26 mouse cellular contexts compared by ENCODE assay signal in genomic region chr17:66211561-66211960, GRCm38 (mm10).
"Had no signal": no experiment of that assay in that cellular context is flagged by ENCODE, and none has a peak within 500 bp of the region (broad histone marks: within the 10 kb centered on the region; RNA-seq: fewer than 3 reads in every experiment).

No protein-coding gene starts in this region.

- H3K27me3 ChIP-seq: heart, embryonic 13.5 days; heart, embryonic 15.5 days; hindbrain, embryonic 13.5 days; hindbrain, embryonic 15.5 days; kidney, embryonic 15.5 days; limb, embryonic 13.5 days; limb, embryonic 15.5 days; liver, embryonic 12.5 days had no signal

- H3K9me3 ChIP-seq: heart, embryonic 10.5 days; heart, embryonic 15.5 days; hindbrain, embryonic 13.5 days; hindbrain, embryonic 15.5 days; kidney, embryonic 15.5 days; limb, embryonic 13.5 days; limb, embryonic 15.5 days; liver, embryonic 12.5 days had no signal

- H3K4me2 ChIP-seq: heart, embryonic 13.5 days; heart, embryonic 15.5 days; hindbrain, embryonic 13.5 days; hindbrain, embryonic 15.5 days; kidney, embryonic 15.5 days; limb, embryonic 13.5 days; limb, embryonic 15.5 days; liver, embryonic 12.5 days had no signal

- H3K4me1 ChIP-seq: heart, embryonic 10.5 days; heart, embryonic 13.5 days; heart, embryonic 15.5 days; hindbrain, embryonic 13.5 days; hindbrain, embryonic 15.5 days; kidney, embryonic 15.5 days; limb, embryonic 13.5 days; limb, embryonic 15.5 days had no signal

- H3K9ac ChIP-seq: forebrain, postnatal 0 days; heart, embryonic 13.5 days; heart, embryonic 15.5 days; hindbrain, embryonic 13.5 days; hindbrain, embryonic 15.5 days; kidney, embryonic 15.5 days; limb, embryonic 13.5 days; limb, embryonic 15.5 days; liver, embryonic 12.5 days had no signal

- H3K36me3 ChIP-seq: heart, embryonic 10.5 days; heart, embryonic 13.5 days; heart, embryonic 15.5 days; hindbrain, embryonic 13.5 days; hindbrain, embryonic 15.5 days; kidney, embryonic 15.5 days; limb, embryonic 13.5 days; limb, embryonic 15.5 days; liver, embryonic 12.5 days had no signal

- H3K27ac ChIP-seq: heart, embryonic 10.5 days; heart, embryonic 13.5 days; heart, embryonic 15.5 days; hindbrain, embryonic 13.5 days; hindbrain, embryonic 15.5 days; hindbrain, postnatal 0 days; kidney, embryonic 15.5 days; kidney, postnatal 0 days; limb, embryonic 13.5 days; limb, embryonic 15.5 days; liver, embryonic 12.5 days had no signal

- ATAC-seq: forebrain, postnatal 0 days; hindbrain, postnatal 0 days; intestine, embryonic 16.5 days; liver, embryonic 12.5 days had no signal

- DNase-seq: forebrain, postnatal 0 days; gastrocnemius, postnatal 14 days; gastrocnemius, postnatal 36 days; heart, adult 18-20 months; heart, postnatal 14 days; heart, postnatal 36 days; kidney, adult 11 months; kidney, adult 2 months; kidney, adult 9 months; kidney, postnatal 14 days; kidney, postnatal 36 days; layer of hippocampus, adult 9-11 months; layer of hippocampus, postnatal 36 days; left cerebral cortex, postnatal 4 days had no signal

- H3K4me3 ChIP-seq: heart, embryonic 10.5 days; heart, embryonic 13.5 days; heart, embryonic 15.5 days; hindbrain, embryonic 13.5 days; hindbrain, embryonic 15.5 days; kidney, embryonic 15.5 days; limb, embryonic 13.5 days; limb, embryonic 15.5 days; liver, embryonic 12.5 days had no signal
